Mouse (Mus musculus): Measurements from ENCODE around the gene Rnpepl1.

Gene Rnpepl1

DNA sequence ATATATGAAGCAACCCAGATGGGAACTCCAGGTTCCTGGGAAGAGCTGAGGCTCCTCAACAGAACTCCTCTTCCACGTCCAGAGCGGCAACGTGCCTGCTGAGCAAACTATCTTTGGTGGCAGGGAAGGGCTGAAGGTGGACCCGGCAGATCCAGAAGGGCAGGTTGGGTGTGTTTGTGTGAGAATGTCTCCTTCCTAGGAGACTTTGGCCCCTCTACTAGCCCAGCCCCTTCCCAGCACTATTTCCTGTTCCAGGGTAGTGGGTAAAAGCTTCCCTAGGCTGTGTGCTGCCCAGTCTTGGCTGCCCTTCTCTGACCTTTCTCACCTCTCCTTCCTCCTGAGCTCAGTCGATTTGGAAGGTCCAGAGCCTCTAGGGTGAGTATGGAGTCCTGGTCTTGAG lies 40.0 kb downstream of the Rnpepl1 start, which contains the start of gene Gpr35:
Gene Gpr35, plus strand, starts transcription at position 259 of the 400 bp plus-strand sequence.
- no peak for TF ChIP-seq GATA4 (IDR thresholded peaks at IDR 0.05; ENCODE audit: insufficient replicate concordance, low read length)

DNA sequence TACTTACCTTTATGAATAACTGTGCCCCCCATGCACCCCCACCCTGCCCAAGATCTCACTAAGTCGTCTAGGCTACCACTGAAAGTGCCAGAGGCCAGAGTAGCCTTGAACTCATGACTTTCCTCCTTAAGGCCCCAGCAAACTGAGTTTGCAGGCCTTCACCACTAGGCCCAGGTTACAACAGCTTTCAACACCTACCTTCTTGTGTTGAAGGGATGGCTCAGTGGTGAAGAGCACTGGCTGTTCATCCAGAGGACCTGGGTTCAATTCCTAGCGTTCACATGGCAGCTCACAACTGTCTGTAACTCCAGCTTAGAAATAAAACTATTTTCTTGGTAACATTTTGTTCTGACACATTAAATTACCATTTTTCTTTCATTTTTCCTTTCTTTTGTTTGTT lies 43.1 kb downstream of the Rnpepl1 start:
- TF ChIP-seq GATA4 (IDR thresholded peaks at IDR 0.05; ENCODE audit: insufficient replicate concordance, low read length): no peak

GRCm38 (mm10) chr1:92956571-92957335 lies 46.2 kb downstream of the Rnpepl1 start:
- TF ChIP-seq GATA4 (IDR thresholded peaks at IDR 0.05; ENCODE audit: insufficient replicate concordance, low read length): peak; percentile 32; the same call in 1 of the 2 replicates

DNA sequence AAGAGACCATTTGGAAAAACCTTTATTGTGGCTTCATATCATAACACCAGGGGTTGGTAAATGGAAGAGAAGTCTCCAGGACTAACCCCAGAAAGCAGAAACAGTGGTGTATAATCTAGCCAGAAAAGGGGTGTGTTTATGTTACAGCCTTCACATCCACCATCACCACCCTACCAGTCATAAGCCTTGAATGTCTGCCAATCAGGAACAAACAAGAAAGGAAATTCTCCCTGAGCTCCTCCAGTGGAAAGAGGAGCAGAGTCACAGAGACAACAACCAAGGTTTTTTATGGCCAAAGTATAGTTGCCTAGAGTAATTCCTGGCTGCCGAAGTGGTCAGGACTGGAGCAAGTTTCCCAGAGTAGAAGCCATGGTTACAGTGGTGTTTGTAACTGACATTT lies 48.4 kb downstream of the Rnpepl1 start:
- TF ChIP-seq GATA4 (IDR thresholded peaks at IDR 0.05; ENCODE audit: insufficient replicate concordance, low read length): no peak

DNA sequence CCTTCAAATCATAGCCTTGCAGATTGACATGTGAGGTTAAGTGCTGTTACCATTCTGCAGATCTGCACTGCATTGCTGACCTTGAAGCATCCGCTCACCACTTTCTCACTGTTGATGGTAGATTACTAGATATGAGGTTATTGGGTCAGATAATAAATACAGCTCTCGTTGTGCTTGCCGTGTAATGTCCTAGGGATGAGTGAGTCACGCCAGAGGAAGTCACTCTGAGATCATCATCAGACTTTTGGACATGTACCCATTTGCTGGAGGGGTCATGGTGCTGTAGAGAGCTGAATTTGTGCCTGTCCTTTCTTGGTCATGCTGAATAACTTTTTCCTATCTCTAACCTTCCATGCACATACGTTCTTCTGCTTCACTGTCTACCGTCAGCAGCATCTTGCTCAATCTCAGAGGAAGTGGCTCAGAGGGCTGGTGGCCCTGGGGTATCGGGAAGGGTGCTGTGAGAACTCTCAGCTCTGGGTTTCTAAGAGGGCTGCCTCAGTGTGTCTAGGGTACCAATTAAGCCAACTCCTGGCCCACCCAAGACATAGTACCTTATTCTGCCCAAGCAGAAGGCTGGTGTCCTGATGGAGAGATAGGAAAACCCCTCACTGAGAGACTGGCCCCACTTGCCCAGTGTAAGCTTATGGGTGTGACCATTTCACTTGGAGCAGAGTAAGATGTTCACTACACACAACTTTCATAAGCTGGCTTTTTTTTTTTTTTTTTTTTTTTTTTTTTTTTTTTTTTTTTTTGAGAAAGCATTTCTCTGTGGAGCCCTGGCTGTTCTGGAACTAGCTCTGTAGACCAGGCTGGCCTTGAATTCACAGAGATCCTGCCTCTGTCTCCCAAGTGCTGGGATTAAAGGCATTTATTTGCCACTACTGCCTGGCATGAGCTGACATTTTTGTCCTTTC lies 61.6 kb downstream of the Rnpepl1 start:
- no peak for TF ChIP-seq GATA4 (IDR thresholded peaks at IDR 0.05; ENCODE audit: insufficient replicate concordance, low read length)

DNA sequence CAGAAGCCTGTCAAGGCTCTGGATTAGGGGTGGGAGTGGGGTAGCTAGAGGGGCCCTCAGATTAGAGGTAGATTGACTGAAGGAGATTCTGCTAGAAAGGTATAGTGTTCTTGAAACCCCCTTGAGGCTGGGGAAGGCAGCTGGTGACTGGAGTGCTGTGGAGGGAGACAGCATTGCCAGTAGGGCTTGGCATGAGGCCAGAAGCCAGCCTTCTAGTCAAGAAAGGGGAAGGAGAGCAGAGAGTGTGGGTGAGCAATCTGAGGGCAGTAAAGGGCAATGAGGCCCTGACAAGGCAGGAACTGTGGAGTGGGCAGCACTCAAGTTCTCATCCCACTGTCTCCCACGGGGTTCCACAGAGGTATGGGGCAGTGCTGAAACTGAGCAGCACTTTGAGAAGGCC lies 62.3 kb downstream of the Rnpepl1 start:
- TF ChIP-seq GATA4 (IDR thresholded peaks at IDR 0.05; ENCODE audit: insufficient replicate concordance, low read length): no peak
